Mouse (Mus musculus) c-Kit-positive CD71-positive TER-119-positive erythroid progenitor cells, embryonic 14.5 days (primary cell): Measurements from ENCODE around the gene Prelp.
A peak's percentile ranks its signal among the peaks of the same experiment; 100 is the strongest.

Experiments used
- DNase-seq: peaks from one replicate; pipeline ENCODE4 v3.0.0-alpha.2; 2013; ENCODE audit warnings: low spot score

Prelp gene

DNA sequence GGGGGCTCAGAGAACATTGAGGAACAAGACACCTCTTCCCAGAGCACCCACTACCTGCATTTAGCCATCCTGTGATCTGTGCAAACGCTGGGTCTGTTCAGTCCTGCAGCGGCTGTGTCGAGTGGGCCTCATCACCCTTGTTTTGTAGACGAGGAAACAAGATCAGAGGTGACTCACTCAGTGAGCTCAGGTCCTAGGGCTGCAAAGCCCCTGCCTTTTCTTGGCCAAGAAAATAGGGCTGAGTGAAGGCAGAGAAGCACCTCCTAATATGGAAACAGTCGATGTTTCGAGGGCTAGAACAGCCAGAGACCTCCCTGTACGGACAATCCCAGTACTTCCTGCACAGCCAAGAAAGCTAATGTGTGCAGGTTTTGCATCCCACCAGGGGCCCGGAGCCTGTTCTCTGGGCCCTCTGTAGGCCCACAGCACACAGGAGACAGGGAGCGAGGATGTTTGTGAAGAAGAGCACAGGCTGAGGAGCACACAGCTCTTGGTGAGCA is 22.1 kb downstream of the Prelp start:
- DNase-seq: no peak

DNA sequence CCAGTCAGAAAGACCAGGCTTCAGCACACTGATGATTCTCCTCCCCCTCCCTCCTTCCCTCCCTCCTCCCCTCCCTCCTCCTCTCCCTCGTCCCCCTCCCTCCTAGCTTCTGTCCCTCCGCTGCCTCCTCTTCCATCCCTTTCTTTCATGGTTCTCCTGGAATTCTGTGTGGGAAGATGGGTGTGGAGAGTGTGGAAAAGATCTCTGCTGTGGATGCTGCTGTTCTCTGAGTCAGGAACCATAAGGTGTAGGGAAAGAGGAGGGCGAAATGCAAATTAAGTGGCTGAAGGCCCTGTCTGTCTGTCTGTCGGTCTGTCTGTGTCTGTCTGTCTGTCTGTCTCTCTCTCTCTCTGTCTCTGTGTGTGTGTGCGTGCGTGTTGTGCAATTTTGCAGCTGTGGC is 23.9 kb downstream of the Prelp start:
- no peak for DNase-seq

DNA sequence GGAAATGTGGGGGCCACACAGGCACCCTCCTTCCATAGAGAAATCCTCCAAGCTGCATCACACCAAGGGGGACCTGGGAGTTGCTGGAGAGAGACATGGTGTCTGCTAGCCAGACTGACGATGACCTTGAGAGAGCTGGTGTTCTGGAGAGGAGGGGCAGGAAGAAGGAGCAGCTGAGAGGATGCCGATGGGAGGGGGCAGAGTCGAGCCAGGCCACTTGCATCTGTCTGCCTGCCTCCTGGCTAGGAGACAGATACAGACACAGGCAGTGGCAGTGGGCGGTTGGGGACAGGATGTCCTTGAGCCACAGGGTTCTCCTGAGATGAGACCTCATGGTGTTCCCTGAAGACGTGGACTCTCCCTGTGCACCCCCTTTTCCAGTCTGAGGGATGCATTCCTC is 29.7 kb downstream of the Prelp start:
- DNase-seq: no peak

DNA sequence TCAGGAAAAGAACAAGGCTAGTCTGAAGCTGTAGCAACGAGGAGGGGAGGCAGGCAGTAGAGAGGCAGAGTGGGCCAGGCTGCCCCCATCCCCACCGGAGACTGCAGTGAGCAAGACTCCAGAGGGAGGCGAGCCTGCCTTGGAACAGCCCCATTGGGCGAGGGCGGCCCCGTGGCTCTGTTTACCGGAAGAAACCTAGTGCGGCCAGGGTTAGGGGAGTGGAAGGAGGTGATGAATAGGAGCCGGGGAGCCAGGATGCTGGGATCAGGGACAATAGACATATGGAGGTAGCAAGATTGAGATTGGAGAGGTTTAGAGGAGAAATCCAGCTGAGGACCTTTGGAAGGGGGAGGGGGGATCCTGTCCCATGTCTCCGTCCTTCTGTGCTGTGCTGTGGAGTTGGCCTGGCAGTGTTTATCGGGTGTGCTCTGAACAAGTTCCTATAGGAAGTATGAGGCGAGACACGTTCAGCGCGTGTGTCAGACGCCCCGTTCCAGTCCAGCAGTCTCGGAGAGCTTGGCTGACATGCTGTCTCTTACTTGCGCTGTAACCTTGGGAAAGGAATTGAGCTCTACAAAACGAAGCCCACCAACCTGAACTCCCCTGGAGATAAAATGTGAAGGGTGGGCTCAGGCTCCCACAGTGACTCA is 31.1 kb downstream of the Prelp start:
- no peak for DNase-seq

DNA sequence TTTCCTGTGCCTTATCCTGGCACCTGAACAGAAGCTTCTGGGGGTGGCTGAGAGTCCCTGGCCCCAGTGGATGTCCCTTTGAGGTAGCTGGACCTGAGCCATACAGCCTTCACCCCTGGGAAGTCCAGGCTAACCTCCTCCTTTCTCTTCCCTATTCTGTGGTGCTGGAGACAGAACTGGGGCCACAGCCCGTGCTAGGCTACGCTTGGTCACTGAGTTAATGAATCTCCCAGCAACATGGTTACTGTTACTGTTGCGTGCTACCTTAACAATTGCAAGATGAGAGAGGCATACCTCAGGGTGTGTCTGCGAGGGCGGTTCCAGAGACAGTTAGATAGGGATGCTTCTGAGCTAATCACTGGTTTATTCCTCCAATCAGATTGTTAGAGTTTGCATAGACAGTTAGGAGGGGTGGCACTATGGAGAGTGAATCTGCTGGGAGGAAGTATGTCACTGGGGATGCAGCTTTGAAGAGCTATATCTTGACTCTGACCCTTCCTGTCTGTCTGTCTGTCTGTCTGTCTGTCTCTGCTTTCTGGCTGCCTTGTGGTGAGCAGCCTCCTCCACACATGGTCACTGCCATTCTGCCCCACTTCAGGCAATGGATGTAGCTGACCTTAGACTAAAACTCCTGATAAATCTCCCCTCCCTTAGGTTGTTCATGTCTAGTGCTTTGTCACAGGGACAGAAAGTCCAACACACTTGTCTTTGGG is 33.5 kb downstream of the Prelp start:
- DNase-seq: peak; percentile 52

DNA sequence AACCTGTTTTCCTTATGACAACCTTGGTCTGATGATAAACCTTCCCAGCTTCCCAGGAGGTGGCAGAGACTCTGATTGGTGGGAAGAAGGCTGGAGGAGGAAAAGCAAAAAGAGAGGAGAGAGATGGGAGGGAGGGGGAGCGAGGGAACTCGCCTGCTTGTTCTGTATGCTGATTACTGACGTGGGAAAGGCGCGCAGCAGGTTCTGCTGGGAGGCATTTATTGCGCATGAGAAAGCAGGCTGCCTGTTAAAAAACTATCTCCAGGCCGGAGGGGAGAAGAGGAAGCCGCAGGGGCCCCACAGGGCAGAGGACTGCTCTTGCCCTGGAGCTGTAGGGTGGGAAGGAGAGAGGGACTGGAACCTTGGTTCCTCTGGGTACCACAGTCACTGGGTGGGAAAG is 34.2 kb downstream of the Prelp start:
- DNase-seq: no peak

DNA sequence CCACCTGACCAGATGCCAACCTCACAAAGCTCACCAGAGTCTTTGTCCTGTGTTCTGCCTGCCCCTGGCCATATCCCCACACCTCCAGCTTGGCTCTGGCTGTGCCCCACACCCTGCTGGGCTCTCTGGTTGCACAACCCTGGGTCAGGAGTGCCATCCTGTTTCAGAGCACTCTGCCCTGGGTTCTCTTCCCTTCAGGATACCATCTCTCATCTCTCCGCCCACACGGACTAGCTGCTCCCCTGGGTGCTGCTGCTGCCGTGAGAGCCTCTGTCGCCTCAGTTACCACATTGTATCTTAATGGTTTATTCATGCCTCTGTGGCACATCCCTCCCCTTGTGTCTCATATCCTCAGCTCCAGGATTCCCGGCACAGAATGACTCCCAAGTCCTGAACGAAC is 34.8 kb downstream of the Prelp start:
- no peak for DNase-seq

DNA sequence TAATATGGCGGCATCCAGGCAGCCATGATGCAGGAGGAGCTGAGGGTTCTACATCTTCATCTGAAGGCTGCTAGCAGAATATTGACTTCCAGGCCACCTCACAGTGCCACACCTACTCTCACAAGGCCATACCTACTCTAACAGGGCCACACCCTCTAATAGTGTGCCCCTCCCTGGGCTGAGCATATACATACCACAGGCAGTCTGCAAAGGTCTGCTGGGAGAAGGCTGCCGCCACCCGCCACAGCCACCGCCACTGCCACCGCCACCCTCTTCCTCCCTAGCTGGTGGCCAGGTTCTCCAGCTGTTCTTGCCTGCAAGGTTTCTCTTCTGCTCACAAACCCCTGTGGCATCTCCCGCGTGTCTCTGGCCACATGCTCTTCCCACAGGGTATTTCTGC is 35.4 kb downstream of the Prelp start:
- no peak for DNase-seq

DNA sequence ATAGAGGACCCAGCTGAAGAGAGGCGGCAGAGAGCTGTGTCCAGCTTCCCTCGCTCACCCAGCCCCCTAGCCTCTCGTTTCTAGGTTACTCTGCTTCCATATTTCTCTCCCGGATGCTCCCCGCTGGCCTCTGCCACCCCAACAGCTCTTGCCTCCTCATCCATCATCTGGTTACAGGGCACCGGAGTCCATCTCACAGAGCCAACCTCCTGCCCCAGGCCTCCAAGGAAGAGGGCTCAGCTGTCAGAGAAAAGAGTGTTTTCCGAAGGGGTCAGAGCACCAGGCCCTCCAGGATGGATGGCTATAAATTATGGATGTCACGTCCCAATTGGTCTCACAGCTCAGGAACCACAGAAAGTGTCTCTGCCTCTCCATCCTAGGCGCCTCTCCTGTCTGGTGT is 36.5 kb downstream of the Prelp start:
- no peak for DNase-seq

DNA sequence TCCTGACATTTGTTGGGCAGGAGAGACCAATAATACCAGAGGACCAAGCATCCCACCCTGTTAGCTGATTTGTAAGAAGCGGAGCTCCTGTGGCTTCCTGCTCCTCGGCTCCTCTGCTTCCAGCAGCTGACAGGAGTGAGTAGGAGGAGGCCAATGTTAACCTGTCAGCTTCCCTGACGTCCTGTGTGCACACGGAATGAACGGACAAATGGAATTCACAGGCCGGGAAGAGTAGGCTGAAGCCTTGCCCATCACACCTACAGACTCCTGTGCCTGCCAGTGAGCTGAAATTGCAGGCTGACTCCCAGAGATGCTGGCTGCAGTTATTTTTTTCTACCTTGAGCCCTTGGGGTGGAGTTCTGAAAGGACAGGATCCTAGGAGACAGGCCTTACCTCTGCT is 37.1 kb downstream of the Prelp start:
- no peak for DNase-seq

DNA sequence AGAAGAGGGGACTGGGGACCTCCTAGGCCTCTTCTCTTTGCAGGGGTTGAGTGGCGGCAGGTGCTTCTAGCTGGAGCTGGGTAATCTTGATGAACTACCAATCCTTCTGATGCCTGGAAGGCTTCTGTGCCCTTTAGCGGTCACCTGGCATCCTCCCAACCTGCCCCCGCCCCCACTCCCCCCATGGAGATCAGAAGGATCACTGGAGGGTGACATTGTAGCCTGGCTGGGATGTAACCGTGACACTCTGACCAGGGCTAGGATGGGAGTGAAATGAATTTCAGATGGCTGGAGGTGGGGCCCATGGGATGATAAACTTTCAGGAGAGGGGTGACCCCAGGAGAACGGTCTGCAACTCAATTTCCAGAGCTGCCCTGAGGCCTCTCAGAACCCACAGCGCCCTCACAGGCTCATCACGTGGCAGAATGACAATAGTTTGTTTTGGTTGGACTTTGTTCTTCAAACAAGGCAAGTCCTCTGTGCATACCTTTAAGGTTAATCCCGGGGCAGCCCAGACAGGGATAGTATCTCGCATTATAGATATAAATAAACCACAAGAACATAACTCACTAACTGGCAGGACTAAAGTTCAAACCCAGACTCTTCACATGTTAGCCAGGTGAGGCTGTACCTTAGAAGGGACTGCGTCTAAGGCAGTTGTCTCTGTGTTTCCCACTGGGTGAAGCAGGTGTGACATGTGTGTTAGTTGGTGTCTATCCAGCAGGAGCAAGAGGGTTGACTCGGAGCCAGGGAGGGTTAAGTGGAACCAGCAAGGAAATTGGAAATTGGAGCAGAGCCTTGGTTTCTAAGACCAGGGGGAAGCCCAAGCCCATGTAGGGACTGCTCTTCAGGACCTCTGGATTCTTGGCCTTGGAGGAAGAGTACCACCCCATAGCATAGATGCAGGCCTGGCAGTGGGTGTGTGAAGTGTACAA is 38.7 kb downstream of the Prelp start:
- no peak for DNase-seq

DNA sequence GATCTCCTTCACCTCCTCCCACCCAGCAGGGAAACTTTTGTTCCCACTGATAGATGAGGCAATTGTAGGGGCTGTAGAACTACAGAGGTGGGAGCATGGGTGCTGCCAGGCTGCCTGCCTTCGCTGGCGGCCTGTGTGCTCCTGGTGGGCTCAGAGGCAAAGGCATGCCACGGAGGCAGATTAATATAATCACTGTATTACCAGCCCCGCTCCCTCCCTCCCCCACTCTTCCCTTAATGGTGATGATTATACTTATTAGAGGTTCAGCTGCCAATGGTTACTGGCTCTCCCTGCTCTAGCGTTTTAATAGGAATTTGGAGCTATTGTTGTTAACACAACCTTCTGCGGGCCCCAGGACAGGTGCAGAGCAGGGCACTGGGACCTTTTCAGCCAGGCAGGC is 39.4 kb downstream of the Prelp start:
- DNase-seq: no peak

DNA sequence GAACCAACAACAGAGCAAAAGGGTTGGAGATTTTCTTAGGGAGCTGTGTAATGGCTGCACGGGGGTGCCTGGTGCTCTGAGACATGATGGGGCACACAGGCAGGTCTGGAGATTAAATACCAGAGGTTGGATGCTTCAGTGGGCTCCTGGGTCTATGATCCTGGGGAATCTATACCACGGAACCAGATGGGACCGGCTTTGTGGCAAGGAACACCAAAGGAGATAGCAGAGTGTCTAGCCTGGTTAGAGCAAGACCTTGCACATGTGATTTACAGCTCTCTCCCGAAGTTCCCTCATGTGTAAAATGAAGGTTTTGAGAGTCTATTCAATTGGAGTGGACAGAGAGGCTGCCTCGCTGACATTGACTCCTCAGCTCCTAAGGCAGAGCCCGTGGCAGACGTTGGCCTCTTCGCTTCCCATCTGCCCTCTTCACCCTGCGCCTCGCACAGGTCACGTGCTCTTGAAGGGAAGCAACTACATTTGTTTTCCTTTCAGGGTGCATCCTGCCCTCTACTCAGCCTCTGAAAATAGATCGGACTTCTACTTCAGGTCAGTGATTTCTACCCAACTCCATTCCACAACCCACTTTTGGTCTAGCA is 42.3 kb downstream of the Prelp start:
- no peak for DNase-seq

DNA sequence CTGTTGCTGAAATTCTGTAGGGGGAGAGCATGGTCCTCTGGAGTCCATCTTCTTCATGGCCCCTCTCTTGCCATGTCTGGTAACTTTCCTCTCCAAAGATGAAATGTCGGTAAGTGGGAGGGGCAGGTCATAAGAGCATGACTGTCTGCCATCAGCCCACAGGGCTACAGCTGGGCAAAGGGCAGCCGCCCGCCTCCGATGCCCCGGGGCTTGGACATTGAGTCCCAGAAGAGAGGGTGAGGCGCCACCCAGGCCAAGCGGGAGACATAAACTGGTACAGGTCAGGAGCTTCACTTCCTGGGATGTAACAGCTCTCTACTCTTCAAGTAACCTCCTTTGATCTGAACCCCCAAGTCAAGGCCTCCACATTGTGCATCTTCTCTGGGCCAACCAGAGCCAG is 44.3 kb downstream of the Prelp start:
- no peak for DNase-seq

DNA sequence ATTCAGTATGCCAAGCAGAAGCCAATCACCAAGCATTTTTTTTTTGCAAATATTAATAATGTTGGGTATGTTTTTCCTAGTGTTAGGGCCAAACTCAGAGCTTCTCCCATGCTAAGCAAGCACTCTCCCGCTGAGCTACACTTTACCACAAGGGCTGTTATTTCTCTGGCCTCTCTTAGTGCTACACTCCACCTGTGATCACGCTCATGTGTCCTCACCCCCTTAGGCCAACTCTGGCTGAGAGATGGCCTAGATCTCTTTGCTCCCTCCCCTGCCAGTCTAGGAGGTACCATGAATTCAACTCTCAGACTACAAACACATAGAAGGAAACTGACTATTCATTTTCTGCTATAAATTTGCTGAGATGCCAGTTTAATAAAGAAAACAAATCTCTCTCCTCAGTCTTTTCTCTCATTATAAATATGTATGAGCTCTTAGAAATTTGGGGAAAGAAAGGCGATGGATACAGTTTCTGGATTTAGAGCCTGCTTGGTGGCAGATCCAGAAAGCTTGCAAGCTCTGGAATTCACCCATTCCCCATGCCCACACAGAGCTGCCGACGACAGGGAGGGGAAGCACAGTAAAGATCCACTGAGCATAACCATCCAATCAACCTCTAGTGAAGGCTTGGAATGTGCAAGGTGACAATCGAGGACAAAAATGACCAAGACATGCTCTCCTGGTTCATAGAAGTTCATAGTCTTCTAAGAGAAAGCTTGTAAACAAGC is 48.0 kb downstream of the Prelp start:
- no peak for DNase-seq

DNA sequence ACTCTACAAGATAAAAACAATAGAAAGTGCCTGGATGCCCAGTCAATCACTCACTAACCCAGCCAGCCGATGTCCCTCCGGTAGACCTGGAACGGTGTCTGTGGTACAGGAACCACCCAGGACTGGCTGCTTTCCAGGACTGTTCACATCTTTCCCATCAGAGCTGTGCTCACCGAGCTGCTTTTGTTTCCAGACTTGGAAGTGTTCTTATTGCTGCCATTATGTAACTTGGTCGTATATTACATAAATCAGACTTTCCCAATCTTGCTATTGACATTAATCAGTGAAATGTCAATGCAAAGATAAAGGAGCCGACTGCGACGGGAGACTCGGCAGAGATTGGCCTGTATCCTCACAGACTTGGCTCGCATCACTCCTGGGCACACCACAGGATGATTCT is 50.0 kb downstream of the Prelp start:
- no peak for DNase-seq

DNA sequence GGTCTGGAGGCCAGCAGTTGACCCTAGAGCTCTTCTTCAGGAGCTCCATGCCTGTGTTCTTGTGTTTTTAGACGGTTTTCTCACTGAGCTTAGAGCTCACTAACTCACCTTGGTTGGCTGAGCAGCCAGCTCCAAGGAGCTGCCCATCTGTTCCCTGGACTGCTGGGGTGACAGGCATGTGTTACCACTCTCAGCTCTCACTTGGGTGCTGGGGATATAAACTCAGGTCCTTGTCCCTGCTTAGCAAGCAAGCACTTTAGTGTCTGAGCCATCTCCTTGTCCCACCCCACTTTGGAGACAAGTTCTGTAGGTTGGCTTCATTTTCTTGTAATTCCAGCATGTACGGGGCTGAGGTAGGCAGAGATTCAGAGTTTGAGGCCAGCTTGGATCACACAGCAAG is 52.0 kb downstream of the Prelp start:
- no peak for DNase-seq

DNA sequence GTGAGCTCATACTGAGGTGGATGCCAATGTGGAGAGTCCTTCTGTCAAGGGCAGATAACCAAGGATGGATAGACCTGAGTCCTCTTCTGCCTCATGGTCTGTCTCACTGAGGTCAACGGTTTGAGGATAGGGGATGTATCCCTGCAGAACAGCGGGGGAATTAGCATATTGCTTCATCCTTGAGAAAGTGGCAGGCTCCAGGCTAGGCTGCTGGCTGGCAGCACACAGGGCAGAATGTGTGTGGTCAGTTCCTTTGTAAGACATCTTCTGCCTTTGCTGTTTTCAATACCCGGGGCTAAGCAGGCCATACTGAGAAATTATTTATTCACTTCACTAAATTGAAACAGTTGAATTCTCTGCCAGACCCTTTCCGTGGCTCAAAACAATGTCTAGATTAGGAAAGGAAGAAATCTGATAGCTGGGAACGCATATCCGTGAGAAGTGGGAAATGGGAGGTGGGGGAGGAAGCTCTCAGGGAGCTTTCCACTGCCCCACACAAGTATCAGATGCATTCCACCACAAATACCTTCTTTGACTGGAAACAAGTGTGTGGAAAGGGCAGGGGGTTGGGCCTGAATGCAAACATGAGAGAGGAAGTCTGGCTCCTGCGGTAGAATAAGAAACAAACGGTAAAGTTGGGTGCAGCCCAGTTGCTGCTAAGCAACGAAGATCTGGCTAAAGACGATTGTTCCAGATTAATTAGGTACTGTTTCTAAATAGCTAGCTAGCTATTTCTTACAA is 57.8 kb downstream of the Prelp start:
- no peak for DNase-seq

DNA sequence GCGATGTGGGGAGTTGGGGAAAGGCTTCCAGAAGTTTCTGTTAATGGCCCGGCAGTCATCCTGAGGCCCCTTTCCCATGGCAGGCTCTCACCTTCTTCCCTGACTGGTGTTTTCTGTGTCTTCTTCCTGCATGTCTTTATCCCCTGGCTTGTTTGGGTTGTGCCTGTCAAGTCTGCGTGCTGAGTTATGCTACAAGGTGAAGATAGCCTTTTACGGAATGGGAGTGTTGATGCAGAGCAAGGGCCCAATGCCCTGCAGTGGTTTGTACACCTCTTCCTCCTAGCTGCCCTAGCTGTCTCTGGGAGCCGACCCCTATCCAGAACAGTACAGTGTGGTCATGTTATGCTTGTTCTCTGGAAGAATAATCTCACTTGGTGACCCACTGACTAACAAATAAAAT is 60.2 kb downstream of the Prelp start:
- no peak for DNase-seq
